Mouse (Mus musculus): ENCODE results near the gene Lyl1.
A peak's percentile ranks its signal among the peaks of the same experiment; 100 is the strongest.

DNA sequence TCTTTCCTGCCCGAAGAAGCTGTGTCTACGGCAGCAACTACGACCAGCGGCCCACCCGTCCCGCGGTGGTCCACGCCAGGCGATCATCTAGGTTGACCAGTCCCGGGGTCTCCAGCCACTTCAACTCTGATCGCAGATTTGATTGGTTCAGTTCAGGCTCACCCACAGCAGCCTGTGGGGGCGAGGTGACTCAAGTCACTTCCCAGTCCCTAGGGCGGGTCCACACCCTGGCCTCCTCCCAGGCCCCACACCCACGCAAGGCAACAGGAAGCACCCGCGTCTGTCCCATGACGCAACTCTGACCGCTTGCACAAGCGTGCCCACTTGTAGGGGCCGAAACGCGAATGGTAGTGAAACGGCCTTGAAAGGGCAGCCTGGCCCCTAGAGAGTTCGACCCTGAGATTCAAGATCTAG, 39.8 kb upstream of the Lyl1 start:
- TF ChIP-seq POLR2A (IDR thresholded peaks at IDR 0.05; ENCODE audit: low read depth, low read length) (peak; percentile 83), CTCF (IDR thresholded peaks at IDR 0.05; ENCODE audit: borderline replicate concordance, insufficient read depth, low read length) (no peak)

Measured in embryonic fibroblast, embryonic 13.5 days (primary cell).